Mouse (Mus musculus) C2C12 (cell line): ENCODE results near the gene Ackr2.

Experiments
- CTCF ChIP-seq: IDR thresholded peaks from one replicate; pipeline ENCODE4 v1.5.1; 2011; ENCODE audit not compliant: control insufficient read depth, insufficient read depth, insufficient read length
- MAX ChIP-seq: IDR thresholded peaks from one replicate; pipeline ENCODE4 v1.6.1; 2011; ENCODE audit warnings: mild to moderate bottlenecking, control low read depth
- MYOG ChIP-seq: IDR thresholded peaks from one replicate; pipeline ENCODE4 v1.6.1; 2011; ENCODE audit not compliant: control insufficient read depth, insufficient read length; ENCODE audit errors: extremely low read depth
- USF1 ChIP-seq: IDR thresholded peaks from one replicate; pipeline ENCODE4 v1.6.1; 2011; ENCODE audit warnings: low read depth, mild to moderate bottlenecking, control low read depth, moderate library complexity

GRCm38 (mm10) chr9:121906456-121906855 is 8.3 kb downstream of the Ackr2 start:
- no peak for TF ChIP-seq CTCF
- no peak for TF ChIP-seq MAX
- no peak for TF ChIP-seq MYOG
- TF ChIP-seq USF1, result no peak
